Mouse (Mus musculus) small intestine, adult 2 months (tissue): ENCODE measurements at regions not wholly inside any gene's neighbourhood (a gene's known extent, or its start where the extent isn't known, plus 50 kb on each side); places are given as distances from the start of the nearest gene placed in this dataset.

ENCODE experiments used
- H3K27ac ChIP-seq: fragments of 200-500 bp; 2 replicates; pipeline ENCODE4 v1.5.1; 2012; ENCODE audit warnings: low read depth, low read length, control low read depth, inconsistent platforms; ENCODE audit not compliant: insufficient read depth
- H3K27me3 ChIP-seq: fragments of 200-500 bp; 2 replicates; pipeline ENCODE4 v1.6.1; 2012; ENCODE audit warnings: mild to moderate bottlenecking, moderate library complexity, low read length, inconsistent platforms; ENCODE audit not compliant: control insufficient read depth, insufficient read depth
- H3K36me3 ChIP-seq: fragments of 200-500 bp; 2 replicates; pipeline ENCODE4 v1.6.1; 2012; ENCODE audit warnings: mild to moderate bottlenecking, low read length, control low read depth, inconsistent platforms; ENCODE audit not compliant: control insufficient read depth, insufficient read depth
- H3K4me1 ChIP-seq: fragments of 200-500 bp; 2 replicates; pipeline ENCODE4 v1.6.1; 2012; ENCODE audit warnings: low read length, inconsistent platforms, mixed read lengths; ENCODE audit not compliant: control insufficient read depth, insufficient read depth, insufficient read length
- H3K4me3 ChIP-seq: fragments of 200-500 bp; 2 replicates; pipeline ENCODE4 v1.5.1; 2012; ENCODE audit warnings: low read depth, mild to moderate bottlenecking, control low read depth, inconsistent platforms, low read length, moderate library complexity
- CTCF ChIP-seq: fragments of 200-500 bp; IDR thresholded peaks from 2 replicates; pipeline ENCODE4 v1.5.1; 2012; ENCODE audit warnings: low read depth, mild to moderate bottlenecking, control low read depth, inconsistent platforms, low read length, moderate library complexity, mixed read lengths; ENCODE audit not compliant: insufficient replicate concordance, insufficient read length; ENCODE audit errors: extremely low read depth
- POLR2A ChIP-seq: fragments of 200-500 bp; IDR thresholded peaks from 2 replicates; pipeline ENCODE4 v1.6.1; 2012; ENCODE audit warnings: low read depth, mild to moderate bottlenecking, control low read depth, inconsistent platforms, low read length, moderate library complexity
- WGBS: fragments of 180-500 bp; shearing (Covaris S2); methylation state at CpG from one replicate; pipeline ENCODE4 v1.1.7; 2018; 5-methylcytosine and 5-hydroxymethylcytosine counted together

- TF ChIP-seq POLR2A: no peak
- TF ChIP-seq CTCF: no peak
- Histone ChIP-seq H3K27ac (no peak overlapping the region), H3K27me3 (no peaks in the 10 kb centered on the region), H3K36me3 (no peaks in the 10 kb centered on the region), H3K4me1 (no peaks in the 10 kb centered on the region), H3K4me3 (no peak overlapping the region)
- 42% methylated on average over 4 of the region's 4 CpGs for WGBS
Observed at GRCm38 (mm10) chr2:146696727-146697126, 158.9 kb upstream of the Kiz start.

DNA sequence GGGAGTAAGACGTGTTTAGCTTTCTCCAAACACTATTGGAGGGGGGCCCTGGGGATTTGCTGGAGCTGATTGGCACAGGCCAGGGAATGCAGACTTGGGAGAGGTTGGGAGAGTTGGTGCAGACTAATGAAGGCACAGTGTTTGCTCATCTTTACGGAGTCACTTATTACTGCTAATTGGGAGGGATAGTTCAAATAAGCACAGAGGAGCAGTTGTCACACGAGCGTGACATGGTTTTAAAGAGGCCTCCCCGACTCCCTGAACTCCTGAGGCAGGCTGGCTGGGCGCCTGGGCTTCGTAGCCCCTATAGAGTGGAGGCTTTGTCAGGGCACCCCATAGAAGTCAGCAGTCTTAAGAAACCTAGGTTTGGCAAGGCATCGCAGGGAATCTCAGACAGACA lies 145.0 kb upstream of the Kiz start:
- Histone ChIP-seq H3K27ac (no peak overlapping the region), H3K4me3 (no peak overlapping the region), H3K36me3 (no peaks in the 10 kb centered on the region), H3K4me1 (no peaks in the 10 kb centered on the region), H3K27me3 (no peaks in the 10 kb centered on the region)
- TF ChIP-seq POLR2A: no peak
- TF ChIP-seq CTCF: no peak
- 70% methylated on average over 8 of the region's 8 CpGs for WGBS

- Histone ChIP-seq H3K36me3 (no peaks in the 10 kb centered on the region), H3K27me3 (no peaks in the 10 kb centered on the region), H3K27ac (no peak overlapping the region), H3K4me3 (no peak overlapping the region), H3K4me1 (no peaks in the 10 kb centered on the region)
- WGBS: 55% methylated on average over 10 of the region's 10 CpGs
- TF ChIP-seq CTCF (no peak), POLR2A (no peak)
Observed at GRCm38 (mm10) chr2:146721184-146721715, 134.4 kb upstream of the Kiz start.

GRCm38 (mm10) chr2:146722351-146723025 lies 133.2 kb upstream of the Kiz start:
- WGBS: 82% methylated on average over 8 of the region's 8 CpGs
- Histone ChIP-seq H3K27ac (no peak overlapping the region), H3K36me3 (no peaks in the 10 kb centered on the region), H3K4me1 (no peaks in the 10 kb centered on the region), H3K27me3 (no peaks in the 10 kb centered on the region), H3K4me3 (no peak overlapping the region)
- no peak for TF ChIP-seq CTCF
- no peak for TF ChIP-seq POLR2A

GRCm38 (mm10) chr2:146723172-146723571 lies 132.5 kb upstream of the Kiz start:
- H3K36me3 ChIP-seq: no peaks in the 10 kb centered on the region
- no peak for TF ChIP-seq CTCF
- TF ChIP-seq POLR2A: no peak

DNA sequence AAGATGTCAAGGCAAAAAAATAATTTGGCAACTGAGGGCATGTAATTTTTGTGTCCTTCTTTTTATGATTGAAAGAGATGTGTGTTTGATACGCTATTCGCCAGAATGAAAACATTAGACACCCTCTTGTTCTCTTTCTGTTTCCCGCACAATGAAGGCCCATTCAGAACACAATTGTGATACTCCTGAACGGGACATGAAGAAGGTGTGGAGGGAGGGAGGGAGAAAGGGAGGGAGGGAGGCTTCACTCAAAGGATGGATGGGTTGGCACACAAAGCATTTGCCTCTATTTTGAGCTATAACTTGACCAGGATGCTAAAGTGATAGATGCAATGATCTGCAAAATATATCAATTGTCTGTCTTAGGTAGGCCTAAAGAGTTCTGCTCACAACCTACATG lies 132.0 kb upstream of the Kiz start:
- TF ChIP-seq CTCF (no peak), POLR2A (no peak)
- H3K27ac ChIP-seq: no peak overlapping the region
- WGBS: 94% methylated on average over 4 of the region's 4 CpGs
- no peaks in the 10 kb centered on the region for H3K36me3 ChIP-seq
- no peaks in the 10 kb centered on the region for H3K27me3 ChIP-seq
- H3K4me3 ChIP-seq: no peak overlapping the region
- no peaks in the 10 kb centered on the region for H3K4me1 ChIP-seq

More at GRCm38 (mm10) chr2:146723172-146723571, 132.5 kb upstream of the Kiz start:
- Histone ChIP-seq H3K27me3 (no peaks in the 10 kb centered on the region), H3K4me3 (no peak overlapping the region), H3K27ac (no peak overlapping the region), H3K4me1 (no peaks in the 10 kb centered on the region)
- 77% methylated on average over 9 of the region's 9 CpGs for WGBS

- no peak overlapping the region for H3K4me3 ChIP-seq
- no peak for TF ChIP-seq POLR2A
- no peak for TF ChIP-seq CTCF
- H3K36me3 ChIP-seq: no peaks in the 10 kb centered on the region
- H3K27me3 ChIP-seq: no peaks in the 10 kb centered on the region
- WGBS: 69% methylated on average over 10 of the region's 10 CpGs
- no peak overlapping the region for H3K27ac ChIP-seq
- H3K4me1 ChIP-seq: no peaks in the 10 kb centered on the region
Observed at GRCm38 (mm10) chr2:146724142-146724679, 131.5 kb upstream of the Kiz start.

GRCm38 (mm10) chr2:146724924-146725555 lies 130.6 kb upstream of the Kiz start:
- TF ChIP-seq POLR2A (no peak), CTCF (no peak)
- Histone ChIP-seq H3K4me1 (no peaks in the 10 kb centered on the region), H3K27ac (no peak overlapping the region), H3K36me3 (no peaks in the 10 kb centered on the region), H3K4me3 (no peak overlapping the region), H3K27me3 (no peaks in the 10 kb centered on the region)
- 23% methylated on average over 9 of the region's 9 CpGs for WGBS
